Mouse (Mus musculus) heart, embryonic 12.5 days (tissue): ENCODE data around the gene Memo1. TPM values are rescaled to one million over a fixed set of nuclear protein-coding genes. Genes with fewer than 3 reads are reported as not detected.

Source experiments
- ATAC-seq: fragments of 200-750 bp; cut with Nextera tagmentation; 2 replicates; pipeline ENCODE4 v1.8.0; 2017; ENCODE audit warnings: moderate TSS enrichment, moderate library complexity; ENCODE audit not compliant: insufficient number of reproducible peaks, low FRiP score
- H3K27ac ChIP-seq: fragments of 300-500 bp; sonication (generic); 2 replicates; pipeline ENCODE4 v1.5.1; 2016; ENCODE audit warnings: mild to moderate bottlenecking, moderate library complexity; ENCODE audit not compliant: poor library complexity, severe bottlenecking
- H3K27me3 ChIP-seq: fragments of 300-500 bp; sonication (generic); replicated peaks from 2 replicates; pipeline ENCODE4 v1.6.1; 2016; ENCODE audit warnings: mild to moderate bottlenecking, moderate library complexity
- H3K36me3 ChIP-seq: fragments of 300-500 bp; sonication (generic); 2 replicates; pipeline ENCODE4 v1.6.1; 2016; ENCODE audit warnings: mild to moderate bottlenecking, moderate library complexity
- H3K4me1 ChIP-seq: fragments of 300-500 bp; sonication (generic); replicated peaks from 2 replicates; pipeline ENCODE4 v1.6.1; 2016; ENCODE audit warnings: mild to moderate bottlenecking
- H3K4me2 ChIP-seq: fragments of 300-500 bp; sonication (generic); 2 replicates; pipeline ENCODE4 v1.6.1; 2016; ENCODE audit warnings: mild to moderate bottlenecking, moderate library complexity
- H3K4me3 ChIP-seq: fragments of 300-500 bp; sonication (generic); 2 replicates; pipeline ENCODE4 v1.5.1; 2016; ENCODE audit warnings: mild to moderate bottlenecking
- H3K9ac ChIP-seq: fragments of 300-500 bp; sonication (generic); 2 replicates; pipeline ENCODE4 v1.6.1; 2016; ENCODE audit warnings: mild to moderate bottlenecking, moderate library complexity
- H3K9me3 ChIP-seq: fragments of 300-500 bp; sonication (generic); replicated peaks from 2 replicates; pipeline ENCODE4 v1.6.1; 2016; ENCODE audit warnings: mild to moderate bottlenecking, moderate library complexity
- WGBS: fragments of 180-500 bp; shearing (Covaris S2); methylation state at CpG from one replicate; pipeline ENCODE4 v1.1.7; 2016; 5-methylcytosine and 5-hydroxymethylcytosine counted together
- polyA plus RNA-seq: library from polyadenylated mRNA; unstranded; fragments of >200 nt; fragmentation: Nextera tagmentation; extraction: Ambion mirVana; gene quantifications from 2 replicates; pipeline ENCODE4 v1.2.1, GENCODE M21; 2016

Memo1 gene
- polyA plus RNA-seq, 1 experiment from 2014 or later, result 66.9 TPM

- Histone ChIP-seq H3K27ac (no peak overlapping the region), H3K9me3 (no peaks in the 10 kb centered on the region), H3K4me1 (peaks cover 36% of the 10 kb centered on the region), H3K4me2 (no peak overlapping the region), H3K27me3 (no peaks in the 10 kb centered on the region), H3K9ac (no peak overlapping the region), H3K36me3 (peaks cover 12% of the 10 kb centered on the region; the same call in 1 of the 2 replicates), H3K4me3 (no peak overlapping the region)
- no peak for ATAC-seq
- WGBS, result 81% methylated on average over 4 of the region's 4 CpGs
Measured at GRCm38 (mm10) chr17:74291640-74292361, 3.5 kb downstream of the Memo1 start.

GRCm38 (mm10) chr17:74290869-74291268 lies 4.5 kb downstream of the Memo1 start:
- Histone ChIP-seq H3K4me1 (peaks cover 36% of the 10 kb centered on the region), H3K9ac (no peak overlapping the region), H3K9me3 (no peaks in the 10 kb centered on the region), H3K4me2 (no peak overlapping the region), H3K27ac (no peak overlapping the region), H3K4me3 (no peak overlapping the region), H3K27me3 (no peaks in the 10 kb centered on the region), H3K36me3 (peaks cover 12% of the 10 kb centered on the region; the same call in 1 of the 2 replicates)
- no peak for ATAC-seq

- H3K4me1 ChIP-seq, result peaks cover 36% of the 10 kb centered on the region
- no peak for ATAC-seq
- 73% methylated on average over 3 of the region's 3 CpGs for WGBS
- H3K27ac ChIP-seq, result no peak overlapping the region
- H3K4me2 ChIP-seq, result no peak overlapping the region
- no peak overlapping the region for H3K4me3 ChIP-seq
- H3K27me3 ChIP-seq, result no peaks in the 10 kb centered on the region
- H3K9ac ChIP-seq, result no peak overlapping the region
- peaks cover 12% of the 10 kb centered on the region; the same call in 1 of the 2 replicates for H3K36me3 ChIP-seq
- H3K9me3 ChIP-seq, result no peaks in the 10 kb centered on the region
Measured at GRCm38 (mm10) chr17:74290198-74290597, 5.1 kb downstream of the Memo1 start.

DNA sequence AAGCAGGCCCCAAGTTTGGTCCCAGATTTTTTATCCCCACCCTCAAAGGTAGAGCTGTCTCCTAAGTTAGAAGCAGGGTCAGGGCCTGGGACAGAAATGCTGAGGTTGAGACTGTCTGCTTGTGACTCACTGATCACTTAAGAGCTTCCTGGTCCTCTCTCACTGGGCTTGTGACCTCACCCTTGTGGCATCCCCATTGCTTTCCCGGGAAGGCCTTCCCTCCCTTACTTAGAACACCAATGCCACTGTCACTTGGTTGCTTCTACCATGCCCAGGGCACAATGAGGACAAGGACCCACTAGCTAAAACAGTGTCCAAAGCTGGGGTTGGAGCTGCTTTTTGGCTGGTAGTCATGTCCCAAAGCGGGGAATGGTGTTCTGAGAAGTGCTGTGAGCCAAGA lies 6.7 kb downstream of the Memo1 start:
- peaks cover 12% of the 10 kb centered on the region; the same call in 1 of the 2 replicates for H3K36me3 ChIP-seq
- H3K27me3 ChIP-seq, result no peaks in the 10 kb centered on the region
- WGBS, result 70% methylated on average over 2 of the region's 2 CpGs
- no peaks in the 10 kb centered on the region for H3K9me3 ChIP-seq
- H3K4me1 ChIP-seq, result peaks cover 40% of the 10 kb centered on the region
- ATAC-seq, result no peak
- H3K27ac ChIP-seq, result peak overlapping the region; percentile 71
- H3K4me2 ChIP-seq, result peak overlapping the region; percentile 29; the same call in 1 of the 2 replicates
- no peak overlapping the region for H3K4me3 ChIP-seq
- no peak overlapping the region for H3K9ac ChIP-seq

- Histone ChIP-seq H3K27me3 (no peaks in the 10 kb centered on the region), H3K36me3 (peaks cover 12% of the 10 kb centered on the region; the same call in 1 of the 2 replicates), H3K4me2 (no peak overlapping the region), H3K4me1 (peaks cover 27% of the 10 kb centered on the region), H3K27ac (no peak overlapping the region), H3K4me3 (no peak overlapping the region), H3K9me3 (no peaks in the 10 kb centered on the region), H3K9ac (no peak overlapping the region)
- no peak for ATAC-seq
- 76% methylated on average over 4 of the region's 4 CpGs for WGBS
Measured at GRCm38 (mm10) chr17:74286140-74286730, 9.1 kb downstream of the Memo1 start.

- no peaks in the 10 kb centered on the region for H3K27me3 ChIP-seq
- peaks cover 23% of the 10 kb centered on the region for H3K4me1 ChIP-seq
- H3K4me3 ChIP-seq, result no peak overlapping the region
- H3K4me2 ChIP-seq, result no peak overlapping the region
- no peak overlapping the region for H3K27ac ChIP-seq
- WGBS, result 84% methylated on average over 2 of the region's 2 CpGs
- H3K9ac ChIP-seq, result no peak overlapping the region
- no peaks in the 10 kb centered on the region for H3K9me3 ChIP-seq
- no peak for ATAC-seq
- H3K36me3 ChIP-seq, result peaks cover 16% of the 10 kb centered on the region; the same call in 1 of the 2 replicates
Measured at GRCm38 (mm10) chr17:74285730-74286129, 9.6 kb downstream of the Memo1 start.

DNA sequence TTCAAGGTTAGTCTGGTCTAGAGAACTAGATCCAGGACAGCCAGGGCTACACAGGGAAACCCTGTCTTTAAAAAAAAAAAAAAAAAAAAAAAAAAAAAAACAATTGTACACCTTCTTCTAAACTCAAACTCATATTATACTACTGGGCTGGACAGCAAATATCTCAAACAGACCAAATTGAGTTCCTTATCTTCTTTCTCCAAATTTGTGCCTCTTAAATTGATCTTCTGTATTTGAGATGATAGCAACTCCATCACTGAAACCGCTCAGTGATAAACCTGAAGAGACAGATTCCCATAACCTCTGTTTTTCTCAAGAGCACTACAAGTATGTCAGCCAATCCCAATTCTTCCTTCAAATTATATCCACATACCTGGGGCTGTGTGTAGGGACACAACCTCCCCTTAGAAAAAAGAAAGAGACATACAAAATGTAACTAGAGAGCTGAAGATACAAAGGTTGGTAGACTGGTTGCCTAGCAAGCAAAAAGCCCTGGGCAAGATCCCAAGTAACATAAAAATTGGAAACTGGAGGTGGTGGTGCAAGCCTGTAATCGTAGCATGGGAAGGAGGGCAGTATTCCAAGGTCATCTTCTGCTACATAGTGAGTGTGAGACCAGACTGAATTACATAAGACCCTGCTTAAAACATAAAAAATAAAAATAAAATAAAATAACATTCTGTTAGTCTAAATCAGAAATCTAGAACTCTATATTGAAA lies 10.8 kb downstream of the Memo1 start:
- 85% methylated on average over 2 of the region's 2 CpGs for WGBS
- ATAC-seq, result no peak
- H3K27ac ChIP-seq, result no peak overlapping the region
- peaks cover 16% of the 10 kb centered on the region; the same call in 1 of the 2 replicates for H3K36me3 ChIP-seq
- no peak overlapping the region for H3K4me2 ChIP-seq
- no peaks in the 10 kb centered on the region for H3K27me3 ChIP-seq
- peaks cover 23% of the 10 kb centered on the region for H3K4me1 ChIP-seq
- no peaks in the 10 kb centered on the region for H3K9me3 ChIP-seq
- no peak overlapping the region for H3K4me3 ChIP-seq
- H3K9ac ChIP-seq, result no peak overlapping the region

GRCm38 (mm10) chr17:74282024-74282423 lies 13.3 kb downstream of the Memo1 start:
- Histone ChIP-seq H3K9ac (no peak overlapping the region), H3K27me3 (no peaks in the 10 kb centered on the region), H3K4me3 (no peak overlapping the region), H3K4me2 (no peak overlapping the region), H3K36me3 (peaks cover 4% of the 10 kb centered on the region; the same call in 1 of the 2 replicates), H3K27ac (no peak overlapping the region), H3K4me1 (peaks cover 22% of the 10 kb centered on the region), H3K9me3 (no peaks in the 10 kb centered on the region)
- 88% methylated on average over 3 of the region's 3 CpGs for WGBS
- no peak for ATAC-seq

DNA sequence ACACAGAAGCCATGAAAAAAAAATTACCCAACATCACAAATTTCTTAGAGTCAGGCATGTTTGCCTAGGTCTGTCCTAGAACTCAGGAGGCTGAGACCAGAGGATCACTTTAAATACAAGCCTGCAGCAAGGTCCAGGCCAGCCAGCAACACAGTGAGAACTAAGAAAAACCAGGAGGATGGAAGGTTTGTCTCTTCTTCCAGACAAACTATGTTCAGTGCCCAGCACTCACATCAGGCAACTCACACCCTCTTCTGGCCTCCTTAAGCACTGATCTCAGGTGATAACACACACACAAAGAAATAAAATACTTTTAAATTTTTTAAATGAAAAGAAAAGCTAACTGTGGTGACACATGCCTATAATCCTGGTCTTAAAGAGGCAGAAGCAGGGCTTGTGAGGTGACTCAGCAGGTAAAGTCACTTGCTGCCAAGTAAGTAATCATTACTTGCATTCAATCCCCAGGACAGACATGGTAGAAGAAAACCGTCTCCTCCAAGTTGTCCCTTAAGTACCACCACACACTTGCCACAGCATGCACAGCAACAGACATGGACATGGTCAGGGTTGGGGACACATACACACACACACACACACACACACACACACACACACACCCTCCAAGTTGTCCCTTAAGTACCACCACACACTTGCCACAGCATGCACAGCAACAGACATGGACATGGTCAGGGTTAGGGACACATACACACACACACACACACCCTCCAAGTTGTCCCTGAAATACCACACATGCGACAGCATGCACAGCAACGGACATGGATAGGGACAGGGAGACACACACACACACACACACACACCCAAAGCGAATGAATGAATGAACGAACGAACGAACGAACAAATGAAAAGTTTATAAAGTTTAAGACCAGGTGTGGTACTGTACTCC lies 16.1 kb downstream of the Memo1 start:
- ATAC-seq, result 0 out of 2 replicates have a peak, but pooled peaks have one; percentile 33
- no peaks in the 10 kb centered on the region for H3K9me3 ChIP-seq
- WGBS, result 90% methylated on average over 8 of the region's 8 CpGs
- no peak overlapping the region for H3K4me3 ChIP-seq
- H3K4me2 ChIP-seq, result no peak overlapping the region
- no peak overlapping the region for H3K27ac ChIP-seq
- H3K4me1 ChIP-seq, result peaks cover 19% of the 10 kb centered on the region
- no peak overlapping the region for H3K9ac ChIP-seq
- H3K36me3 ChIP-seq, result peaks cover 4% of the 10 kb centered on the region; the same call in 1 of the 2 replicates
- H3K27me3 ChIP-seq, result no peaks in the 10 kb centered on the region

- no peak overlapping the region for H3K4me3 ChIP-seq
- no peaks in the 10 kb centered on the region for H3K36me3 ChIP-seq
- H3K27ac ChIP-seq, result no peak overlapping the region
- H3K9me3 ChIP-seq, result no peaks in the 10 kb centered on the region
- H3K27me3 ChIP-seq, result no peaks in the 10 kb centered on the region
- no peak overlapping the region for H3K9ac ChIP-seq
- ATAC-seq, result no peak
- H3K4me1 ChIP-seq, result peaks cover 31% of the 10 kb centered on the region
- no peak overlapping the region for H3K4me2 ChIP-seq
- 69% methylated on average over 3 of the region's 3 CpGs for WGBS
Measured at GRCm38 (mm10) chr17:74274471-74274870, 20.9 kb downstream of the Memo1 start.
